Mouse (Mus musculus): Measurements from ENCODE around the gene Gm15319. TPM values are rescaled to one million over a fixed set of nuclear protein-coding genes. Genes with fewer than 3 reads are reported as not detected.
A peak's percentile ranks its signal among the peaks of the same experiment; 100 is the strongest.
"Not testable (repeated sequence)": the region's sequence is repeated elsewhere in the genome, so short reads cannot be mapped to it uniquely, and the experiment has no call there.

Gene Gm15319
- polyA plus RNA-seq, 1 experiment: not detected

DNA sequence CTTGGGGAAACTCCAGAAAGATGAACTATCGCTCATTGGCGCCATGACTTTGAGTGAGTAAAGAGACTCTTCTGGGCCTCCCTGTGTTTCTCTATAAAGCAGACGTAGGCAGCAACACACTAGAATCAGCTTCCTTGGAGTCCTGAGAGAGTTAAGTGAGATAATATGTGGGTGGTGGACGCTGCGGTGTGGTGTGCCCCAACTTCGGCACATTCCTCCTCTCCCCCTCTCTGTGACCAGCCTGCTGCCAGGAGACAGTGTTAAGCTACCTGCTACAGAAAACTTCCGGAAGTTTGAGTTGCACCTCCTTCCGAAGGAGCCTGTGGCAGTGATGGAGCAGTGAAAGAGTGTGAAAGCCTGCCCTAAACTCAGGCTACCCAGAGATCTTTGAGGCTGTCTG, 15.3 kb upstream of the Gm15319 start:
- not testable (repeated sequence) for H3K4me3 ChIP-seq (ENCODE audit: insufficient read depth, low read length); H3K4me1 ChIP-seq (ENCODE audit: control insufficient read depth, insufficient read depth, low read length); H3K27ac ChIP-seq (ENCODE audit: insufficient read depth, low read length)

- H3K4me1 ChIP-seq (ENCODE audit: control insufficient read depth, insufficient read depth, low read length); H3K27ac ChIP-seq (ENCODE audit: insufficient read depth, low read length); H3K4me3 ChIP-seq (ENCODE audit: insufficient read depth, low read length): not testable (repeated sequence)
Observed at GRCm38 (mm10) chr8:20375698-20376097, 12.7 kb upstream of the Gm15319 start.

DNA sequence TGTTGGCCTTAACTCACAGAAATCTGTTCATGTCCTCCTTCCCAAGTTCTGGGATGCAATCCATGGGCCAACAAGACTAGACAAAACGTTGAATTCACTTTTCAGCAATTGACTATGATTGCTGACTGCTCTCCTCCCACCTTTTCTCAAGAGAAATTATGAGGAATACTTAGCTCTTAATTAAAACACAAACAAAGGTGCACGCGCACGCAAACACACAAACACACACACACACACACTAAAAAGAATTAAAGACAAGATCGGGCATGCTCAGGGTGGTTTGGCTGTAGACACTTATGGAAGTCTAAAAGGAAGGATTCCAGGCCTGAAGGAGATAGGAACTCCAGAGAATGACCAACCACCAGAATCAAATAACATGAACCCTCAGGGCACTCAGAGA, 6.6 kb downstream of the Gm15319 start:
- H3K27ac ChIP-seq (ENCODE audit: insufficient read depth, low read length); H3K4me1 ChIP-seq (ENCODE audit: control insufficient read depth, insufficient read depth, low read length); H3K4me3 ChIP-seq (ENCODE audit: insufficient read depth, low read length): not testable (repeated sequence)

DNA sequence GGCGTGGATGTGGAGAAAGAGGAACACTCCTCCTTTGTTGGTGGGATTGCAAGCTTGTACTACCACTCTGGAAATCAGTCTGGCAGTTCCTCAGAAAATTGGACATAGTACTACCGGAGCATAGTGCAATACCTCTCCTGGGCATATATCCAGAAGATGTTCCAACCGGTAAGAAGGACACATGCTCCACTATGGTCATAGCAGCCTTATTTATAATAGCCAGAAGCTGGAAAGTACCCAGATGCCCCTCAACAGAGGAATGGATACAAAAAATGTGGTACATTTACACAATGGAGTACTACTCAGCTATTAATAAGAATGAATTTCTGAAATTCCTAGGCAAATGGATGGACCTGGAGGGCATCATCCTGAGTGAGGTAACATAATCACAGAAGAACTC, 9.4 kb downstream of the Gm15319 start:
- not testable (repeated sequence) for H3K27ac ChIP-seq (ENCODE audit: insufficient read depth, low read length); H3K4me1 ChIP-seq (ENCODE audit: control insufficient read depth, insufficient read depth, low read length); H3K4me3 ChIP-seq (ENCODE audit: insufficient read depth, low read length)

GRCm38 (mm10) chr8:20302759-20303158, 60.3 kb downstream of the Gm15319 start:
- H3K27ac ChIP-seq (ENCODE audit: insufficient read depth, low read length); H3K4me3 ChIP-seq (ENCODE audit: insufficient read depth, low read length); H3K4me1 ChIP-seq (ENCODE audit: control insufficient read depth, insufficient read depth, low read length): not testable (repeated sequence)

DNA sequence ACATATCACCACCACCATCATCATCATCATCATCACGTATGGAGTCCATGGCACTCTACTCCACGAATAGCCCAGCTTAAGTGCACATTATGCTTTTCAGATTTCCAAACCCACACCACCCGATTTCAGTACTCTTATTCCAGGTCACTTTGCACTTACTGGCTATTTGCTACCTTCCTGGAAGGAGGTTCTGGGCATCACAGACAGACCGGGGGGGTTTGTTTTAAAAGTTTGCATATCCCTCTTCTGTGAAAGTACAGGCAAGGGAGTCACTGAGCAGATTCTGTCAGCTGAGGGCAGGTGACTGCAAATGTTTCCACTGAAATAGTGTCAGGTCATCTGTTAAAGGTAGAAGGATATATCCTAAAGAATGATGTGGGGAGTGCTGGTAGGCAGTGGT, 63.0 kb downstream of the Gm15319 start:
- H3K4me3 ChIP-seq (ENCODE audit: insufficient read depth, low read length); H3K4me1 ChIP-seq (ENCODE audit: control insufficient read depth, insufficient read depth, low read length); H3K27ac ChIP-seq (ENCODE audit: insufficient read depth, low read length): not testable (repeated sequence)

GRCm38 (mm10) chr8:20297939-20298505, 65.0 kb downstream of the Gm15319 start:
- H3K4me3 ChIP-seq (ENCODE audit: insufficient read depth, low read length); H3K27ac ChIP-seq (ENCODE audit: insufficient read depth, low read length); H3K4me1 ChIP-seq (ENCODE audit: control insufficient read depth, insufficient read depth, low read length): not testable (repeated sequence)

GRCm38 (mm10) chr8:20296803-20297702, 66.0 kb downstream of the Gm15319 start:
- Histone ChIP-seq H3K27ac (ENCODE audit: insufficient read depth, low read length) (0 out of 2 replicates have a peak overlapping the region, but pooled peaks have one; percentile 35), H3K4me3 (ENCODE audit: insufficient read depth, low read length) (peak overlapping the region; percentile 55)
- TF ChIP-seq POLR2A (IDR thresholded peaks at IDR 0.05; ENCODE audit: low read depth, low read length): peak; percentile 77
- not testable (repeated sequence) for H3K4me1 ChIP-seq (ENCODE audit: control insufficient read depth, insufficient read depth, low read length)

- not testable (repeated sequence) for H3K4me1 ChIP-seq (ENCODE audit: control insufficient read depth, insufficient read depth, low read length); H3K27ac ChIP-seq (ENCODE audit: insufficient read depth, low read length); H3K4me3 ChIP-seq (ENCODE audit: insufficient read depth, low read length)
Observed at GRCm38 (mm10) chr8:20295881-20296280, 67.1 kb downstream of the Gm15319 start.

GRCm38 (mm10) chr8:20294826-20295225, 68.2 kb downstream of the Gm15319 start:
- not testable (repeated sequence) for H3K27ac ChIP-seq (ENCODE audit: insufficient read depth, low read length); H3K4me1 ChIP-seq (ENCODE audit: control insufficient read depth, insufficient read depth, low read length); H3K4me3 ChIP-seq (ENCODE audit: insufficient read depth, low read length)

DNA sequence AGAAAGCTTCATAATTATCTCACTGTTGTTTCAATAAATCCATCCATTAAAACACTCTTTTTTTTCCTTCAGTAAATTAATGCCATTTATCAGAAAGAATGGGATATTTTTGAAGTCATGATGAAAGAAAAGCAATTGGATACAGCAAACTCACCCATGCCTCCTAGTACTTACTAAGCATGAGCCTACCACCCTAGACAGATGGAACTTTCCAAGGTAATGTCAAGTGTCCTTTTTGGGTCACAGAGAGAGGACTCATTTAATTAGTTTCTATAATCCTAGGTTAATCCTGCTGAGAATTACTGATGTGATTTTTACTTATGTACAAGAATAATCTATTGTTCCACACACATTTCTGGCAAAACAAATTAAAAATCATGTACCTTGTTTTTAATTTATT, 69.0 kb downstream of the Gm15319 start:
- H3K4me3 ChIP-seq (ENCODE audit: insufficient read depth, low read length); H3K4me1 ChIP-seq (ENCODE audit: control insufficient read depth, insufficient read depth, low read length); H3K27ac ChIP-seq (ENCODE audit: insufficient read depth, low read length): not testable (repeated sequence)

DNA sequence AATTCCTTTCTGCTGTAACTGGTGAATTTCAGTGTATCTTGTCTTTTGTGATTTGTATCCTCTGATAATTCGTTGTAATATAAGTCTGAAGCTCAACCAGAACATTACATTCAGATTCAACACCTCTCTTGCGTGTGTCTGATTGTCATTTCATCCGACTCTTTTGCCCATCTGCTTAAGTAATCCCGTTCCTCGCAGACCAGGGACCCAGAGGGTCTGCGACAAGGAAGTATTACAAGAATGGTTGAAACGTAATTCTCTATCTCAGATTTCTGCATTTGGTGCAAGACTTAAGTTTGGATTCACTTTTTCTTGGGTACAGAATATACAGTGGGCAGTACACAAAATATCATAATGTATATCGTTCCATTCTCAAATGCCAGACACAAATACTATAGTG, 73.0 kb downstream of the Gm15319 start:
- not testable (repeated sequence) for H3K4me3 ChIP-seq (ENCODE audit: insufficient read depth, low read length); H3K27ac ChIP-seq (ENCODE audit: insufficient read depth, low read length); H3K4me1 ChIP-seq (ENCODE audit: control insufficient read depth, insufficient read depth, low read length)

DNA sequence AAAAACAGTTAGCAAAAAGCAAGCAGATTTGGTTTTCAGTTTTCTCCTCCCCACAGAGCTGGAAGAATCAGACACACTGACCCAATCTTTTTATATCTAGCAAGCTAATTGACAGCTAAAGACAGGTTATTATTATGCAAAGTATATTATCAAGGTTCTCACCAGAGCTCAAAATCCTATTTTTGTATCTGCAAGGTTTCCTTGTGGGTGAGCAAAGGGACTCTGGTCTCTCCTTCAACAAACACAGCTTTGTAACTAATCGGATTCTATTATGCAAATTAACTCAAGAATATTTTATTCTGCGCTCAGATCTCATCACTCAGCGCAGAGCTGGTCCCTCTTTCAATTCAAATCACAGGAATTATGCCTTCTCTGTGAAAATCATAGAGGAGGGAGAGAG, 74.1 kb downstream of the Gm15319 start:
- H3K27ac ChIP-seq (ENCODE audit: insufficient read depth, low read length); H3K4me1 ChIP-seq (ENCODE audit: control insufficient read depth, insufficient read depth, low read length); H3K4me3 ChIP-seq (ENCODE audit: insufficient read depth, low read length): not testable (repeated sequence)

- H3K4me1 ChIP-seq (ENCODE audit: control insufficient read depth, insufficient read depth, low read length); H3K27ac ChIP-seq (ENCODE audit: insufficient read depth, low read length); H3K4me3 ChIP-seq (ENCODE audit: insufficient read depth, low read length): not testable (repeated sequence)
Observed at GRCm38 (mm10) chr8:20287706-20288105, 75.3 kb downstream of the Gm15319 start.

All from embryonic fibroblast, embryonic 13.5 days (primary cell).